Mouse (Mus musculus) left cerebral cortex, adult 8-10 months (tissue): ENCODE data around the gene Sub1. TPM values are rescaled to one million over a fixed set of nuclear protein-coding genes. Genes with fewer than 3 reads are reported as not detected.

ENCODE experiments used
- DNase-seq, 2 experiments: peaks; one replicate each; pipeline ENCODE4 v3.0.0; 2022; ENCODE audit warnings: low spot score in 2 of 2
- total RNA-seq, 4 experiments: library from RNA; stranded (reverse); gene quantifications; 2 replicates each; pipeline ENCODE4 v1.2.4; 2022

Gene Sub1
- total RNA-seq, 4 experiments from 2014 or later, result 276 to 318 (median 297) TPM

DNA sequence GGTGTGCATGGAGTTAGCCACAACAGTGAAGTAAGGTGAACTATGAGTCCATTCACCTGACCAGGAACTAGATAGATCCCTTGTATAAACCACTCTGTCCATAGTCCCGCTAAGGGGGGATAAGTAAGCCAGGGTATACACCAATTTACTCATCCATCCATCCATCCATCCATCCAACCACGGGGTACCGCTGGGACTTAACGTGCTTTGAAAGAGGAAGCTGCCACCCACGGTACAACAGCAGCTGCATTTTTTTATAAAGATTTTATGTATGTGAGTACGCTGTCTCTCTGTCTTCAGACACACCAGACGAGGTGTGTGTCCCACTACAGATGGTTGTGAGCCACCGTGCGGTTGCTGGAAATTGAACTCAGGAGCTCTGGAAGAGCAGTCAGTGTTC lies 27.9 kb downstream of the Sub1 start:
- no peak for DNase-seq

DNA sequence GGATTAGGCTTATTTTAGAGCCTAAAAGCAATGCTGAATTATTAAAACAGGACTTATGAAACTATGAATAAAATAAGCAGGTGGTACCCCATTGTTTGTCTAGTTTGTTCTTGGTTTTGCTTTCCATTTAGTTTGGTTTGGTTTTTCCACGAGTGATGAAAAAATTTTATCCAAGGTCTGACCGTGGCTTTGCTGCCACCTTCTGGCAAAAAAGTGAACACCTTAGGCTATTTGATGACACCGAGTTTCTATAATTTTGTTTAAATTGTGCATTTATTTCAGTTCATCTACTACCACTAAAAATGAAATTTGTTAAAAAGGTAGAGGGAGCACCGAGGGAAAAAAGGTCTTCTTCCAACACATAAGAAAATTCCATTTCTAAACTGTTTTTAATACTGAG lies 30.4 kb downstream of the Sub1 start:
- DNase-seq, result no peak

DNA sequence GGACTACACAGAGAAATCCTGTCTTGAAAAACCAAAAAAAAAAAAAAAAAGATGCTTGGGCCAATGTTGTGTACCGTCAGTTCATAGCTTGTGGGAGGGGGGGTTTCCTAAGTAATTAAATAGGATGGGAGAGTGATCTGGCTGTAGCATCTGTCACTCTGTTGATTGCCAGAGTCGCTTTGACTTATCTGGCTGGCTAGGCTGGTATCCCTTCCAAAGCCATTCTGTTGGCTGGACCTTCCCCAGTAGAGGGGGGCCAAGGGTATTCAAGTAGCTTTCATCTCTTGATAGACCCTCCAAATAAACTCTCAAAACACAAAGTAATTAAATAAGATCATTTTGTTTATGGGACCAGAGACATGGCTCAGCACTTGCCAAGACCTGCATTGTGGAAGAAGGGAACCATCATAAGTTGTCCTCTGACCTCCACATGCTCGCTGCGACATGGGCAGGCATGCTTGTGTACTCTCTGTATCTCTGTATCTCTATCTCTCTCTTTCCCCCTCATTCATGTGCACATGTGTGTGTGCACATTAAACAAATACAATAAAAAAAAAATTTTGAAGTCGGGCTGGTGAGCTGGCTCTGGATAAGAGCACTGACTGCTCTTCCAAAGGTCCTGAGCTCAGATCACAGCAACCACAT lies 31.5 kb downstream of the Sub1 start:
- DNase-seq, result no peak

DNA sequence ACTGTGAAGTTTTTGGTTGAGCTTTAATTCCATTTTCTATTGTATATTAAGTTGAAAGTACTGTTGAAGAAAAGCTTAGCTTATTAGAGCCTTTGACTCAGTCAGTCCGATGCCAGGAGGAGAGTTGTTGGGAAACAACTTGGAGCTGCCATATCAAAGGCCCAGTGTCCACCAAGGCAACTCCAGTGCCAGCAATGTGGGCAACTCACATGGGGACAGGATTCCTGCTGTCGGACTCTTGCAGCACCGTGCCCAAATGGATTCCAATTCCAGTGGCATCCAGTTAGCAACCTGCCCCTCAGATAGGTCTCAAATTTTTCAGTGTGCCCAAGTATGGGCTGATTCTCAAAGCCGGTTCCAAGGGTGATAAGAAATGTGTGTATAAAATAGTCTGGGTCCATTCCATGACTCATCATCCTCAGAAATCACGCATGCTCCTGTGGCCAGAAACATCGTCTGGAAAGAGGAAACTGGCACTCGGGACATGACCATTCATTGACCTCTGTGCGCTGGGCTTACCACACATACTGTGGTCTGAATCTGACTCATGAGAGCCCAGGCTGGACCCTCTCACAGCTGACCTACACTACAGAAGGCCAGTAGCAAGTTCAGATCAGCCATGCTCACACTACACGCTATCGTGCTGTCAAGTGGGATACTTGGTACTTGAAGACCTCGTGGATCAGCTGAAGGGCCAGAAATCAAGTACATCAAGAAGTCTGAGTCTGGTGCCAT lies 32.8 kb downstream of the Sub1 start:
- DNase-seq, result no peak

DNA sequence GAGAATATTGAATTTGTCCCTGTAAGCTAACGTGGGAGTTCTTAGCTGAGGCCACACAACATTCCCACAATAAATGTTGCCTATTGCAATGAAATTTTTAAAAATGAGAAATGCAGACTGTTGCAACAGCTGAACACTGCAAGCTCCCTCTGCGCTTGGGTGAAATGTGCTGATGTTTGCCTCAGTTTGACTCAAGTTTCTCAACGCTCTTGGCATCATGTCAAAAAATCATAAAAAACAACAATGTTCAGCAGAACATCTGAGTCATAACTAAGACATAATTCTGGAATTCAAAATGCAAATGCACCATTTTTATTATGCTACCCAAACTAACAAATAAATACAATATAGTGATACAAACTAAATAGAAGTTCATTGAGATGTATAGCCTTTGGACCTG lies 37.1 kb downstream of the Sub1 start:
- DNase-seq, result no peak

DNA sequence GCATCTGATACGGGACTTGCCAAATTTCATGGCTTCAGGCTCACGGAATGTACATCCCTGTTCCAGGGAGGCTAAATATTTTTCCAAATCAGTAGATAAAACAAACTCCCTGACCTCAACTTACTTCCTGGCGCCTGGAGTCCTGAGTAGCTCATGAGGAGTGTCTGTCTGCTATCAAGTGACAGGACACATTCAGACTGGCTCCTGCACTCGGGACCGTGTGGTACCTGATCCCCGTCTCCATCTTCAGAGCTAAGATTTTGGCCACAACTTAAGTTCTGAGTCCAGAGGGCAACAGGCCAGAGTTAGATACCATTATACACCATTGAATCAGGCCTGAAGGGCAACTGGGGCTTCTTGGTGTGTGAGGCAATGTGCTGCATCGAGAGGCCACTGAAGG lies 40.7 kb downstream of the Sub1 start:
- DNase-seq, result no peak

- DNase-seq, result no peak
Observed at GRCm38 (mm10) chr15:11954190-11954589, 42.6 kb downstream of the Sub1 start.

DNA sequence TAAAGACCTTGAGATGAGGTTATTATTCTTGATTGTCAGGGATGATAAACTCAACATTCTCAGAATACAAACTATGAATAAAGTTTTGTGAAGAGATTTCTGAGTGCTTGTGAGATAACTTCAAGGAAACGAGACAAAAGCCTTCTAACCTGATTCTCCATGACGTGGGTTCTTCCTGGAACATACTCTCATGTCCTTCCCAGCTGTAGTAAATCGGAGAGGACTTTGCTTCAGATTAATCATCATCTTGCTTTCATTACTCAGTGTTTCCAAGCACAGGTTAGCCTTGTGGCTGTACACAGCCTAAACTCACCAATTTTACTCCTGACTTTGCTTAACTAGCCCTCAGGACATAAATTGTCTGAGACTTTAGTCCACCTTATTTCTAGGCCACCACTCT lies 44.6 kb downstream of the Sub1 start:
- no peak for DNase-seq

- DNase-seq, result no peak
Observed at GRCm38 (mm10) chr15:11951181-11951580, 45.6 kb downstream of the Sub1 start.

- DNase-seq, result no peak
Observed at GRCm38 (mm10) chr15:11950144-11950543, 46.6 kb downstream of the Sub1 start.

DNA sequence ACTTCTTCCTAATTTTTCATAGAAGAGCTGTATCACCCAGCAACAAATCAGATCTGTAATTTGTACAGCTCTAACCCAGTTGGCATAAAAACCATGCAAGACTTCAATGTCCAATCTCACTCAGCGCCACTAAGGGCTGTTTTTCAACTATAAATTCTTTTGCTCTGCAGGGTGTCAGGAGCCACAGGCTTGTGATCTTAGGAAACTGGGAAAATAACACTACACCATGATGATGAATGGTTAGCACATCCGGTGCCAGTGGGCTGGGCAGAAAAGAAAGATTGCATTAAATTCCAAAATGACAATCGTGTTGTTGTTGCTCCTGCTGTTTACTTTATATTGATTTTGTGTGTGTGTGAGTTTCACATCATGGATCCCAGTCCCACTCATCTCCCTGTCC lies 47.3 kb downstream of the Sub1 start:
- no peak for DNase-seq

- no peak for DNase-seq
Observed at GRCm38 (mm10) chr15:11940855-11941254, 55.9 kb downstream of the Sub1 start.

Other genes with a start within 250 kb of the Sub1 start
- gene Npr3, start 89.7 kb downstream of the Sub1 start, total RNA-seq, result 10 to 100 TPM in 3 of 4 experiments, 1 to 10 TPM in 1; 9.4 to 11.6 (median 10.6) TPM
- gene Zfr, start 120.8 kb upstream of the Sub1 start, total RNA-seq, result 100 to 1,000 TPM; 287 to 318 (median 316) TPM
- gene Mtmr12, start 208.0 kb upstream of the Sub1 start, total RNA-seq, result 10 to 100 TPM; 42.9 to 47.1 (median 44.7) TPM